Mouse (Mus musculus) hindlimb bud, embryonic 11.5 days (tissue): ENCODE data around the gene Pip5k1b.
"Not testable (repeated sequence)": the region's sequence is repeated elsewhere in the genome, so short reads cannot be mapped to it uniquely, and the experiment has no call there.

Experiments
- DNase-seq: peaks from one replicate; pipeline ENCODE4 v3.0.0-alpha.2; 2012; ENCODE audit warnings: low read depth, low spot score; ENCODE audit errors: extremely low spot score

Gene Pip5k1b

GRCm38 (mm10) chr19:24555466-24555903 is at the start of gene Pip5k1b:
Gene Pip5k1b, minus strand, starts transcription at chr19:24555872.
- DNase-seq = no peak

- DNase-seq = no peak
These were observed 48.4 kb upstream of the Pip5k1b start for GRCm38 (mm10) chr19:24604105-24604504.

- DNase-seq = no peak
These were observed 47.8 kb upstream of the Pip5k1b start for GRCm38 (mm10) chr19:24603431-24603830.

- no peak for DNase-seq
These were observed 31.1 kb upstream of the Pip5k1b start for GRCm38 (mm10) chr19:24586726-24587125.

DNA sequence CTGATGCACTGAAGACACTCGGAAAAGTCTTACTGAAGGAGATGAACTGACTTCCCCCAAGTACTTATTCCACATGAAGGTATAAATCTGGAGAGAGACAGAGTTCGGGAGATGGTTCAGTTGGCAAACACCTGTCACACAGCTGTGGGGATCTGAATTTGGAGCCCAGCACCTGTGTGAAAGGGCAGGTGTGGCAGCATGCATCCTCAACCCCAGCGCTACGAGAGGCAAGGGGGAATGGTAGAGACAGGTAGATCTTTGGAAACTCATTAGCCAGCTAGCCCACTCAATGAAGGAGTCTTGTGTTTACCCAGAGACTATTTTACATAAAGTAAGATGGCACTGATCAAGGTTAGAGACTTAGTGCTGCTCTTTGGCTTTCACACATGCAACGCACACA is 29.5 kb upstream of the Pip5k1b start:
- no peak for DNase-seq

GRCm38 (mm10) chr19:24583956-24584355 is 28.3 kb upstream of the Pip5k1b start:
- DNase-seq = no peak

DNA sequence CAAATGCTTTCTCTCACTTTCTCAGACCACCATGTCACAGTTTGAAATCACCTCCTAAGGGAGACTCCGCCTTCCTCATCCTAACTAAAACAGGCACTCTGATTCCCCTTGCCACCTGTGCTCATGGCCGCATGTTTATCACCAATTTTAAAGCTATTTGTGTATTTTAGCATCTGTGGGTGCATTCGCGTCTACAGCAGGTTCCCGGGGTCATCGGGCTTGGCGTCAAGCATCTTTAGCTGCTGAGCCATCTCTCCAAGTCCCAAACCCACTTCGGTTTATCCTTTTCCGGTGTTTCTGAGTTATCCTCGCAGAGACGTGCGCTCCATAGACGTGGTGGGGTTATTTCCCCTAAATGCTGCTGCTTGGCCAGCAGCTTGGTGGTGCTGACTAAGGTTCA is 20.5 kb upstream of the Pip5k1b start:
- no peak for DNase-seq

DNA sequence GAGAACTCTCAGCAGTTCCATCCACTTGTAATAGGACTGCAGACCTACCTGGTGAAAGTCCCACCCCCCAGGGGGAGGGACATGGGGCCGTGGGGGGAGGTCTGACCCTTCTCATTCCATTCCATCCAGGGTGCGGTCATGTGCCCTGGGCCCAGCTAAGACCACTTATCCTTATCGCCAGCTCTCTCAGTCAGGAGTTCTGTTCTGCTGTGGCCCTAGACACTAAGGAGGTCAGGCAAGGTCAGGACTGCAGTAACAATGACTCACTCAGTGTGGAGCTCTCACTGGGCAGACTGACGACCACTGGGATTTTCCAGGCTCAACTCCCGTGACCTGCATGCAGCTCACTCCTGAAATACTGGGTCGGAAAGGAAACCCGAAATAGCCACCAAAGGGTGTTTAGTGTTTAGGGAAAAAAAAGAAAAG is 16.1 kb upstream of the Pip5k1b start:
- DNase-seq = no peak

DNA sequence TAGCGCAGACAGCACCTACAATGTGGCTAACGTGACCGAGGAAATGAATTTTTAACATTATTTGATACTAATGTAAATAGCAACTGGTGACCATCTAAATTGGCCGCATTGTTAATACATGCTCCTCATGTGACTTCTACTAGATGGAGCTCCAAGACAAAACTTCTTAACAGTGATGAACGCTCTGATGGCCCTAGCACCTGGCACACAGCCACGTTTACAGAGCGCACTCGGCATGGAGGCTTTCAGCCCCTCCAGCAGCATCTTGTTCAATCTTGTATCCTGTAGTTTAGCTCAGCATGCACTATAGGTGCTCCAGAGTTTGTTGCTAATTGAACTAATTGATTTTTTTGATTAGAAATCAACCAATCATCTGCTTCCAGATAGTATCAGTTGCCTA is 15.3 kb upstream of the Pip5k1b start:
- no peak for DNase-seq

- DNase-seq = no peak
These were observed 1.8 kb upstream of the Pip5k1b start for GRCm38 (mm10) chr19:24557456-24557855.

DNA sequence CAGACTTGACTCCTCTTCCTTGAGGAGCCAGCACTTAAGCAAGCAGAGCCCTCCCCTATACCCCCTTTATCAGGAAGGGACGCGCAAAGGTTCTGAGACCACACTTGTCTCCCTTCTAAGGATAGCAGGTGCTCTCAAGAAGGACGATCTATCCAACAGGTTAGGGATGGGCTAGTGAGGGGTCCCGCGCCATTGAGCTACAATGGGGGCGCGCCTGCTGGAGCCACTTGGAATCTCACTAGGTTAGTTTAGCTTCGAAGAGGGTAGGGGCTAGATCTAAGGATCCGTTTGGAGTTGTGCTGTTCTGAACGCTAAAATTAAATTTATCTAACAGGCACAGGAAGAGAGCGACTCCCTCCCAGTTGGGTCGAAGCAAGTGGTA is 904 bp upstream of the Pip5k1b start:
- DNase-seq = no peak

DNA sequence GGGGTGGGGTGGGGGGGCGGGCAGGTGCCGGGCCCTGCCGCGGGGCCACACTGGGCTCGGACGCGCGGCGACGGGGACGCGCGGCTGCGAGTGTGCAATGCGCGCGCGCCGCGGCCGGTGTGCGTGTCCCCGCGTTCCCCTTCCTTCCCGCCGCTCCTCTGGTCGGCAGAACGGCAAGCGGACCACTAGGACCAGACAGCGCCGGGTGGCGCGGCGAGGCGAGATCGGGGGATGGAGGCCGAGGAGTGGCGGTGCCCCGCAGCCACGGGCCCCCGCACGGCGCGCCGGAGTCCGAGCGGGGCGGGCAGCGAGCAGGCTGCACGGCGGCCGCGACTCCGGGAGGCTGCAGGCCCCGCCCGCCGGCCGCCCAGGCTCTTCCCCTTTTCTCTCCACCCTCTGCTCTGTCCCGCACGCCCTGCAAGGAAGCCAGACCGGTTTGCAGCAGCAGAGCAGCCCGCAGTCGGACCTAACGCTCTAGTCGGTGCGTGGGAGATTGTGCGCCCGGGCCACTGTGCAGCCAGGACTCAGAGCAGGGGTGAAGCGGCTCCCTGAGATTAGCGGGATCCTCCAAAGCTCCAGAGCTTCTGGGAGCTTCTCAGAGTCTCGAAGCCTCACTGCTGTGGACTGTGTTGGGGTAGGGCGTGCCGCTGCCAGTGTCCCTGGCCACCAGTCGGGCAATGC is 372 bp upstream of the Pip5k1b start:
- no peak for DNase-seq

DNA sequence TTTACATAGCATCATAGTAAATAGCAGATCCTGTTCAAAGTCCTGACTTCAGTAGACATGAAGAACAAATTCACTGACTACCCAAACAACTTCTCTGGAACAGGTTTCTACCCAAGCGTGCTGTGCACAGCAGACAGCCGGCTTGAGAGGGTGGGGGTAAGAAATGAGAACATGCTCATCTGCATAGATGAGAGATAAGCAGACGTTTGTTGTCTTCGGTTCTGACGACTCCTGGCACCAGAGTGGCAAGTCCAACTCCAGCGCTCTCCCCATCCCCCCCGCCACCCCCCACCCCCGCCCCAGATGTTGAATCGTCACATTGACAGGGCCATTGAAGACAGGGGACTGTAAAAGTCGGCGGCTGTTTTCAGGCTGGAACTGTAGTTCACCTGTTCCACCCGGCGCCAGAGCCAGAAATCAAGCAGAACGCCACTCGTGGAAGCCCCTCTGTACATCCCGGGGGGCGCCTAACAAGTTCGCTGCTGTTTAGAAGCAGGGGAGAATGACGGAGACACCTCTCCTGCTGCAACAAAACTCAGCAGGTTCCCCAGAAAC is 684 bp downstream of the Pip5k1b start:
- no peak for DNase-seq

DNA sequence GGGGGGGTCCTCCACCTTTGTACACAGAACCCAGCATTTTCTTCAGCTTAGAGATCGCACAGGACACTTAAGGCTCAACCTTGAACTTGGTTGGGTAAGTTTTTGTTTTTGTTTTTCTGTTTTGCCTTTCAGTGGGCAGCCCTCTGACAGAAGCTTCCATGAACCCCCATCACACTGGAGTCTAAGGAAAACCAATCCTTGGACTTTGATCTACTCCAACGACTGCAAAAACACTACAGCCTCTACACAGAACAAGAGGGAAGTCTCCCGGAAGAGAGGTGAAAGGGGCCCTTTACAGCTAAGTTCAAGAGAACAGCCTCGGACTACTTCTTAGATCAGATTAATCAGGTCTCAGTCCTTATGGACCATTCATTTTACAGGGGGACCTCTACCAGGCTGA is 1.2 kb downstream of the Pip5k1b start:
- DNase-seq = no peak

- no peak for DNase-seq
These were observed 2.2 kb downstream of the Pip5k1b start for GRCm38 (mm10) chr19:24553291-24554075.

GRCm38 (mm10) chr19:24552641-24553040 is 3.0 kb downstream of the Pip5k1b start:
- not testable (repeated sequence) for DNase-seq

GRCm38 (mm10) chr19:24551196-24551954 is 4.3 kb downstream of the Pip5k1b start:
- DNase-seq = no peak

- no peak for DNase-seq
These were observed 4.9 kb downstream of the Pip5k1b start for GRCm38 (mm10) chr19:24550778-24551177.

- no peak for DNase-seq
These were observed 5.7 kb downstream of the Pip5k1b start for GRCm38 (mm10) chr19:24550016-24550415.

GRCm38 (mm10) chr19:24548337-24548736 is 7.3 kb downstream of the Pip5k1b start:
- no peak for DNase-seq

DNA sequence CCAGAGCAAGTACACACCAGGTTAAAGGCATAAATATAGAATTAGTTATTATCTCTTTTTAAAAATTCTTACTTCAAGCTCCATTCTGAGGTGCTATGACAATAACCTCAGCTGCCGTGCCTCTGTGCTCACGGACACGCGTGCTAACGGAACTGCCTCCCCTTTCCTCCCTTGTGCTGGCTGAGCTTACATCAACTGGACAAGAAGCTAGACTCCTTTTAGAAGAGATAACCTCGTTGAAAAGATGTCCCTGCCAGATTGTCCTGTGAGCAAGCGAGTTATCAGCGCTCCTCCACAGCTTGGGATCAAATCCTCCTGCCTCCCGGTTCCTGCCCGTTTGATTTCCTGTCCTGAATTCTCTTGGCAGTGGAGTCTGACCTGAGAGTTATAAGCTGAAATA is 9.5 kb downstream of the Pip5k1b start:
- no peak for DNase-seq
